9 mouse cellular contexts compared by ENCODE assay signal in genomic region chr9:32158837-32159543, GRCm38 (mm10). TPM values are rescaled to one million over a fixed set of nuclear protein-coding genes. Genes with fewer than 3 reads are reported as not detected.
DNase-seq lines count a peak whose midpoint lies in the region; ATAC-seq and TF ChIP-seq lines count a peak whose summit lies in the region.
"Had no signal": no experiment of that assay in that cellular context is flagged by ENCODE, and none has a peak within 500 bp of the region (broad histone marks: within the 10 kb centered on the region; RNA-seq: fewer than 3 reads in every experiment).

No protein-coding gene starts in this region.

- H3K27ac ChIP-seq in MEL (ENCODE audit: control insufficient read depth, low read depth, low read length): no peak overlapping the region
- H3K27ac ChIP-seq in forebrain, embryonic 11.5 days (ENCODE audit: low read depth, low read length): no peak overlapping the region
- H3K27ac ChIP-seq in hindbrain, embryonic 16.5 days (ENCODE audit: low read depth, low read length): no peak overlapping the region
- H3K27ac ChIP-seq: macrophage had no signal

- TF ChIP-seq POLR2A in MEL (IDR thresholded peaks at IDR 0.05; ENCODE audit: control insufficient read depth in 1 of 2, insufficient read depth in 1 of 2, low read depth in 1 of 2, low read length in 2 of 2, poor library complexity in 1 of 2): no peak

- H3K9me3 ChIP-seq in MEL (replicated peaks; ENCODE audit: insufficient read depth, low read length): no peaks in the 10 kb centered on the region
- no peaks in the 10 kb centered on the region for H3K9me3 ChIP-seq in forebrain, embryonic 11.5 days (ENCODE audit: control insufficient read depth, low read length)
- no peaks in the 10 kb centered on the region for H3K9me3 ChIP-seq in hindbrain, embryonic 16.5 days (ENCODE audit: control insufficient read depth, low read length)

- H3K27me3 ChIP-seq in MEL (ENCODE audit: control insufficient read depth in 1 of 2, insufficient read depth in 2 of 2, low read length in 2 of 2): no peaks in the 10 kb centered on the region; a peak in 1 of 4 replicates
- H3K27me3 ChIP-seq in forebrain, embryonic 11.5 days (ENCODE audit: control insufficient read depth, insufficient read depth, low read length): no peaks in the 10 kb centered on the region
- no peaks in the 10 kb centered on the region for H3K27me3 ChIP-seq in hindbrain, embryonic 16.5 days (replicated peaks; ENCODE audit: control insufficient read depth, insufficient read depth, low read length)

- TF ChIP-seq RAD21 in MEL (IDR thresholded peaks at IDR 0.05; ENCODE audit: low read depth, low read length): peak; percentile 83

- H3K36me3 ChIP-seq in MEL (ENCODE audit: control insufficient read depth in 1 of 2, insufficient read depth in 2 of 2, low read length in 2 of 2): peaks cover 0 to 4% of the 10 kb centered on the region in 2 experiments; a peak in 1 of 4 replicates
- no peaks in the 10 kb centered on the region for H3K36me3 ChIP-seq in forebrain, embryonic 11.5 days (ENCODE audit: control insufficient read depth, insufficient read depth, low read length)
- H3K36me3 ChIP-seq in hindbrain, embryonic 16.5 days (ENCODE audit: control insufficient read depth, insufficient read depth, low read length): no peaks in the 10 kb centered on the region

- peak; percentile 77 to 89 (median 82) for TF ChIP-seq CTCF in MEL (IDR thresholded peaks at IDR 0.05 in 2 of 3, conservative IDR thresholded peaks at IDR 0.05 in 1 of 3; ENCODE audit: control insufficient read depth in 1 of 3, insufficient read depth in 1 of 3, low read depth in 2 of 3, low read length in 3 of 3, poor library complexity in 1 of 3, severe bottlenecking in 1 of 3)

- H3K4me2 ChIP-seq in forebrain, embryonic 11.5 days (ENCODE audit: low read depth, low read length, severe bottlenecking): no peak overlapping the region
- no peak overlapping the region for H3K4me2 ChIP-seq in hindbrain, embryonic 16.5 days (ENCODE audit: low read length)

- peaks cover 0 to 3% of the 10 kb centered on the region in 2 experiments; a peak in 2 of 4 replicates for H3K4me1 ChIP-seq in MEL (ENCODE audit: control insufficient read depth in 1 of 2, insufficient read depth in 2 of 2, low read length in 2 of 2)
- H3K4me1 ChIP-seq in forebrain, embryonic 11.5 days (replicated peaks; ENCODE audit: control insufficient read depth, insufficient read depth, low read length): no peaks in the 10 kb centered on the region
- no peaks in the 10 kb centered on the region for H3K4me1 ChIP-seq in hindbrain, embryonic 16.5 days (ENCODE audit: control insufficient read depth, insufficient read depth, low read depth, low read length)

- peak; percentile 61 for DNase-seq in MEL (ENCODE audit: low read depth, low spot score)
- peak; percentile 22 for DNase-seq in c-Kit-negative CD71-positive TER-119-positive erythroid progenitor cells, embryonic 14.5 days (ENCODE audit: low read depth, low spot score)
- DNase-seq in forebrain, embryonic 11.5 days (ENCODE audit: low spot score): peak; percentile 76
- DNase-seq in left cerebral cortex, adult 18-20 months (ENCODE audit: low spot score in 2 of 2): peak; percentile 70 to 82
- DNase-seq in right cerebral cortex, postnatal 4 days: peak; percentile 69

- H3K9ac ChIP-seq in MEL (ENCODE audit: control insufficient read depth, low read depth, low read length, poor library complexity, severe bottlenecking): no peak overlapping the region
- no peak overlapping the region for H3K9ac ChIP-seq in forebrain, embryonic 11.5 days (ENCODE audit: low read length)
- no peak overlapping the region for H3K9ac ChIP-seq in hindbrain, embryonic 16.5 days (ENCODE audit: low read depth, low read length)

- peak; percentile 55 for ATAC-seq in forebrain, embryonic 11.5 days (replicated peaks; ENCODE audit: low FRiP score)
- peak; percentile 89 for ATAC-seq in hindbrain, embryonic 16.5 days
- peak; percentile 91 for ATAC-seq in megakaryocyte, adult 5-6 weeks (ENCODE audit: poor library complexity, severe bottlenecking)
- no peak for ATAC-seq in activated CD4-positive, CD25-positive, alpha-beta regulatory T cell, adult 4 months

- no peak overlapping the region for H3K4me3 ChIP-seq in MEL (ENCODE audit: control insufficient read depth in 1 of 2, insufficient read depth in 1 of 2, low read depth in 2 of 2, low read length in 2 of 2)
- H3K4me3 ChIP-seq in forebrain, embryonic 11.5 days (ENCODE audit: low read depth, low read length): no peak overlapping the region
- no peak overlapping the region for H3K4me3 ChIP-seq in hindbrain, embryonic 16.5 days (ENCODE audit: low read length)

- TF ChIP-seq EP300 in MEL (IDR thresholded peaks at IDR 0.05; ENCODE audit: low read depth in 1 of 2, low read length in 2 of 2): no peak

- no peaks in the 10 kb centered on the region for H3K79me2 ChIP-seq in MEL (ENCODE audit: control insufficient read depth, insufficient read depth, low read length, poor library complexity)

- 30% methylated on average over 3 of the region's 3 CpGs for WGBS in forebrain, embryonic 11.5 days
- WGBS in hindbrain, embryonic 16.5 days: 33% methylated on average over 3 of the region's 3 CpGs

TF ChIP-seq in MEL, 35 proteins besides CTCF, POLR2A, EP300 and RAD21:
- TF ChIP-seq RCOR1 (IDR thresholded peaks at IDR 0.05; ENCODE audit: low read depth, low read length) (no peak), MAZ (IDR thresholded peaks at IDR 0.05; ENCODE audit: low read depth, low read length) (no peak), GATA1 (IDR thresholded peaks at IDR 0.05; ENCODE audit: low read depth, low read length) (0 out of 2 replicates have a peak, but pooled peaks have one; percentile 22), NRF1 (IDR thresholded peaks at IDR 0.05; ENCODE audit: insufficient read depth, low read depth, low read length, poor library complexity, severe bottlenecking) (no peak), ZC3H11A (IDR thresholded peaks at IDR 0.05; ENCODE audit: low read depth, low read length) (peak; percentile 64), SMC3 (IDR thresholded peaks at IDR 0.05; ENCODE audit: low read depth, low read length) (peak; percentile 78)

RNA-seq across cellular contexts. Expression of gene Arhgap32, which starts 43.1 kb away (rescaled TPM):
- total RNA-seq in MEL (2012; rRNA removed): 0.03 and 0.15 TPM in 2 replicates
- polyA plus RNA-seq in MEL (2012; ENCODE audit: insufficient read depth in 1 of 2, insufficient read length in 2 of 2, low read depth in 1 of 2, low replicate concordance in 2 of 2, missing spikeins in 1 of 2): under 1 TPM in 1 of 2 experiments, not detected in 1; 0.06 TPM
- polyA plus RNA-seq in forebrain, embryonic 11.5 days (2014; fragmentation: Nextera tagmentation; extraction: Ambion mirVana): 7.0 and 11.1 TPM in 2 replicates
- polyA plus RNA-seq in hindbrain, embryonic 16.5 days (2015; fragmentation: Nextera tagmentation; extraction: Ambion mirVana): 10.3 and 10.9 TPM in 2 replicates
- 100 to 1,000 TPM; 434 to 457 TPM for total RNA-seq in left cerebral cortex, adult 18-20 months (2021)
- 4.9 and 5.0 TPM in 2 replicates for total RNA-seq in megakaryocyte, adult 5-6 weeks (2015)
- total RNA-seq in megakaryocyte, adult 5-6 weeks (2017): 1.5 and 2.8 TPM in 2 replicates
- not detected for polyA plus RNA-seq in activated CD4-positive, CD25-positive, alpha-beta regulatory T cell, adult 4 months (2017; shearing (Covaris generic))

Comparison
In these comparisons a context has a peak if more than half of its experiments do, and no peak if none do; other contexts are left out.
1. DNase-seq: peak in every context shown above with its lines; median percentile 76 in forebrain, embryonic 11.5 days; 76 in left cerebral cortex, adult 18-20 months; 69 in right cerebral cortex, postnatal 4 days; 61 in MEL; 22 in c-Kit-negative CD71-positive TER-119-positive erythroid progenitor cells, embryonic 14.5 days.